Mouse (Mus musculus) cortical plate, adult 2 months (tissue): ENCODE results near the gene 4930544D05Rik.

Experiments
- CTCF ChIP-seq: fragments of 200-500 bp; IDR thresholded peaks from 2 replicates; pipeline ENCODE4 v1.5.1; 2011; ENCODE audit warnings: mild to moderate bottlenecking, control low read depth, low read length; ENCODE audit not compliant: insufficient read depth; ENCODE audit errors: extremely low read depth
- POLR2A ChIP-seq: fragments of 200-500 bp; IDR thresholded peaks from 2 replicates; pipeline ENCODE4 v1.6.1; 2011; ENCODE audit warnings: mild to moderate bottlenecking, low read length, control low read depth; ENCODE audit not compliant: insufficient read depth; ENCODE audit errors: extremely low read depth

DNA sequence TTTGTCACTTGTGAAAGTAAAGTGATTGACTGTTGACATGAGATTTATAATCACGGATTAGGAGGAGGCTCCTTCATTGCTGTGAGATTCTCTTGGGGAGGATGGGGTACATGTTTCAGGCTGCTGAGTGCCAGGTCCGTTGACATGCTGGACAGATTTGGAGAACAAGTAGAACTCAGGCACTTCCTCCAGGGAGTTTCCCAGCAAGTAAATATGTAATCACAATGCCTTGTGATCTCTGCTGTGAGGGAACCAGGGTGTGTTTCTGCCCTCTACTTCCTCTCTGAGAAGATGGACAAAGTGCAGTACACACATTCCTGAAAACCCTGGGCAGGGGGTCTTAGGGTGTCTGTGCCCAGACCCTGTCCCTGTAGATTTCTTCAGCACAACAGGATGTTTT is 20.0 kb upstream of the 4930544D05Rik start:
- TF ChIP-seq POLR2A (no peak), CTCF (no peak)
